Mouse (Mus musculus): ENCODE data around the gene Dnmbp. TPM values are rescaled to one million over a fixed set of nuclear protein-coding genes. Genes with fewer than 3 reads are reported as not detected.

Dnmbp gene
- polyA plus RNA-seq, 1 experiment from 2014 or later: 16.6 TPM

GRCm38 (mm10) chr19:43905136-43905535 is 34.9 kb downstream of the Dnmbp start:
- H3K4me1 ChIP-seq: peaks cover 4% of the 10 kb centered on the region; the same call in 1 of the 2 replicates
- 31% methylated on average over 8 of the region's 8 CpGs for WGBS

DNA sequence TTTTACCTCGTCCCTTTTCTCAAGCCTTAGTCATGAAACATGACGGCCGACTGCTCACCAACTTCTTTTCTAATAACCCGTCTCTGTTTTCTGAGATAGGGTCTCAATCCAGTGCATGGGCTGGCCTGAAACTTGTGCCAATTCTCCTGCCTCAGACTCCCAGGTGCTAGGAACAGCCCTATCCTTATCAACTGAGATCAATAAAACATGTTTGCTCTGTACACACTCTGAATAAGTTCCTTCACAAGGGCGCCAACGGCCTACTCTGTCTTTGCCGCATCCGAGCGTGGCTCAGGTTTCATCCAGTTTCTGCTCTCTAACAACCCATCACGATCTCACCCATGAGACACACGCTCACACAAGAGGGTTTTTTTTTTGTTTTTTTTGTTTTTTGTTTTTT is 35.7 kb downstream of the Dnmbp start:
- H3K36me3 ChIP-seq: 0 out of 2 replicates have a peak, but pooled peaks cover 5% of the 10 kb centered on the region
- WGBS: 91% methylated on average over 11 of the region's 11 CpGs
- H3K9me3 ChIP-seq: no peaks in the 10 kb centered on the region

More at GRCm38 (mm10) chr19:43905136-43905535, 34.9 kb downstream of the Dnmbp start:
- H3K36me3 ChIP-seq: 0 out of 2 replicates have a peak, but pooled peaks cover 5% of the 10 kb centered on the region
- no peaks in the 10 kb centered on the region for H3K9me3 ChIP-seq
- no peak overlapping the region for H3K27ac ChIP-seq (replicated peaks)
- H3K4me2 ChIP-seq (replicated peaks): no peak overlapping the region
- ATAC-seq (ENCODE audit: low FRiP score, low read depth): no peak
- H3K4me3 ChIP-seq: no peak overlapping the region
- H3K27me3 ChIP-seq: no peaks in the 10 kb centered on the region
- no peak overlapping the region for H3K9ac ChIP-seq (replicated peaks)

DNA sequence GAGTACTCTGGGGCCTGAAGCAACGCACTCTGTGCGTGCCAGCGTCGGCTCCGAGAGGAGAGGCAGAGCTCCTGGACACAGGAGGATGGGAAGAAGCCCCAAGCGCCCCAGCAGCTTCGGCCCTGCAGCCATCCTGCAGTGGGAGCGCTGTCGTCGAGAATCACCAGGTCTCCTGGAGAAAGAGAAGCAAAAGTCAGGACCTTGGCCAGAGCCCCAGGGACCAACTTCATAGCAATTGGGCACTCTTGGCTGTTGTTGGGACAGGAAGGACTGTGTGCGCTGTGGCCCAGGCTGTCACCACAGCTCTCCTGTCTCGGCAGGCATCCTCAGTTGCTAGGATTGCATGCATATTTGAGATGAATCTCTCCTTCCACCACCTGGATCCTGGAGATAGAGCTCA is 37.1 kb downstream of the Dnmbp start:
- H3K27ac ChIP-seq (replicated peaks): no peak overlapping the region
- H3K4me2 ChIP-seq (replicated peaks): no peak overlapping the region
- H3K9me3 ChIP-seq: no peaks in the 10 kb centered on the region
- H3K4me1 ChIP-seq: peaks cover 4% of the 10 kb centered on the region; the same call in 1 of the 2 replicates
- H3K9ac ChIP-seq (replicated peaks): no peak overlapping the region
- H3K4me3 ChIP-seq: no peak overlapping the region
- ATAC-seq (ENCODE audit: low FRiP score, low read depth): no peak
- H3K36me3 ChIP-seq: 0 out of 2 replicates have a peak, but pooled peaks cover 5% of the 10 kb centered on the region
- H3K27me3 ChIP-seq: no peaks in the 10 kb centered on the region
- 44% methylated on average over 12 of the region's 12 CpGs for WGBS

More for the DNA sequence above, 35.7 kb downstream of the Dnmbp start:
- no peak for ATAC-seq (ENCODE audit: low FRiP score, low read depth)
- no peak overlapping the region for H3K9ac ChIP-seq (replicated peaks)
- H3K4me2 ChIP-seq (replicated peaks): no peak overlapping the region
- H3K27ac ChIP-seq (replicated peaks): no peak overlapping the region
- H3K4me3 ChIP-seq: no peak overlapping the region
- no peaks in the 10 kb centered on the region for H3K27me3 ChIP-seq
- peaks cover 4% of the 10 kb centered on the region; the same call in 1 of the 2 replicates for H3K4me1 ChIP-seq

DNA sequence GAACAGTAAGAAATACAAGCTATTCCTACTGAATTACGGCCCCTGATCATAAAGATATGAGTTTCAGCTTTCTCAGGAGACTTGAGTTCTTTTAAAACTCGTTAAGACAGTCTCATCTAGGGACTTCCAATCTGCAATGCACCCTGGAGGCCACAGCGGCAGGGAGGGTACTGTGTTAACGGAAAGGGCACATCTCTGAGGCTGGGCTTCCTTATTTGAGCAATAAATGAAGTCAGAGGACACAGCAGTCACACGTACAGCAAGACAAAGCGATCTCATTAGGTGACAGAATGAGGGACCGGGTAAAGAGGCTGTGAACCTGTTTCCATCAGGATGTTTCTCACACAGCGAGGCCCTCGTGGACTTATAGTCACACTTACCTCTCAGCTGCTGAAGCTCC is 39.3 kb downstream of the Dnmbp start:
- Histone ChIP-seq H3K4me3 (no peak overlapping the region), H3K4me2 (replicated peaks) (no peak overlapping the region), H3K9ac (replicated peaks) (no peak overlapping the region), H3K27ac (replicated peaks) (no peak overlapping the region), H3K36me3 (0 out of 2 replicates have a peak, but pooled peaks cover 5% of the 10 kb centered on the region), H3K4me1 (peaks cover 4% of the 10 kb centered on the region; the same call in 1 of the 2 replicates), H3K27me3 (no peaks in the 10 kb centered on the region), H3K9me3 (no peaks in the 10 kb centered on the region)
- ATAC-seq (ENCODE audit: low FRiP score, low read depth): no peak
- WGBS: 88% methylated on average over 9 of the region's 9 CpGs

DNA sequence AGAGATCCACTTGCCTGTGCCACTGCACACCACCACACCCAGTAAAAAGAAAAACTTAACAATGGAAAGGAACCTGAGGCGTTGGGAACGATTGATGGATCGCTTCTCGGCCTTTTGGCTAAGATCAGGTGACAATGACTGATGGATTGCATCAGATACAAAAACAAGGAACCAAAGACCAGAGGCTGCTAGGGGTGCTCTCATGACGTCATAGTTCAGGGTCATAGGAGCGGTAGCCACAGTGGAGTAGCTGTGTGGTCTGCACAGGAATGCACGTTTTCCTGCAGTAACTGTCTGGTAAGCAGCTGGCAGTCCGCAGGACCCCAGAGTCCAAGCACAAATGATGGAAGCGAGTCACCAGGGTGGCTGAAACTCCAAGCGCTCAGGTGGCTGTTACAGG is 41.4 kb downstream of the Dnmbp start:
- no peak overlapping the region for H3K4me2 ChIP-seq (replicated peaks)
- no peaks in the 10 kb centered on the region for H3K4me1 ChIP-seq
- no peak overlapping the region for H3K9ac ChIP-seq (replicated peaks)
- H3K27me3 ChIP-seq: no peaks in the 10 kb centered on the region; the same call in 1 of the 2 replicates
- WGBS: 82% methylated on average over 10 of the region's 10 CpGs
- H3K4me3 ChIP-seq: no peak overlapping the region
- no peak overlapping the region for H3K27ac ChIP-seq (replicated peaks)
- no peaks in the 10 kb centered on the region for H3K9me3 ChIP-seq
- H3K36me3 ChIP-seq: 0 out of 2 replicates have a peak, but pooled peaks cover 5% of the 10 kb centered on the region
- ATAC-seq (ENCODE audit: low FRiP score, low read depth): no peak

DNA sequence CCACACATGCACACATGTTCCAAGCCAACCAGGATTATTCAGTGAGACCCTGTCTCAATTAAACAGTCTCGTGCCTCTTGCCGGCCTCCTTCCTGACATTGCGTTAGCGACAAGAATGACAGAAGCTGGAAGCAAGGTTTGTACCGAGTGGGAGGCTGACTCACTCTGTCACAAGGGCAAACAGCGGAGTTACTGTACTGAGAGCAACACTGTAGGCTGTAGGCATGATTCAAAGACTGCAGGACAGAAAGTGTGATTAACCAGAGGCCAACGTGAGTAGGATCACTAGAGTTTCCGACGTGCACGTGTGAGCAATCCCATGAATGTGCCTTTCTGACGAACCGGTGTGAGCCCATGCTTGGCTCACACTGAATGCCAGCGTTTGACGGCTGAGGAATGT is 43.5 kb downstream of the Dnmbp start:
- 94% methylated on average over 14 of the region's 14 CpGs for WGBS
- Histone ChIP-seq H3K4me1 (no peaks in the 10 kb centered on the region), H3K27me3 (no peaks in the 10 kb centered on the region; the same call in 1 of the 2 replicates), H3K27ac (replicated peaks) (no peak overlapping the region), H3K9ac (replicated peaks) (no peak overlapping the region), H3K36me3 (0 out of 2 replicates have a peak, but pooled peaks cover 1% of the 10 kb centered on the region), H3K4me2 (replicated peaks) (no peak overlapping the region), H3K9me3 (no peaks in the 10 kb centered on the region), H3K4me3 (no peak overlapping the region)
- ATAC-seq (ENCODE audit: low FRiP score, low read depth): no peak

- ATAC-seq (ENCODE audit: low FRiP score, low read depth): no peak
- H3K27ac ChIP-seq (replicated peaks): no peak overlapping the region
- no peaks in the 10 kb centered on the region; the same call in 1 of the 2 replicates for H3K27me3 ChIP-seq
- no peaks in the 10 kb centered on the region for H3K36me3 ChIP-seq
- no peaks in the 10 kb centered on the region for H3K4me1 ChIP-seq
- H3K9ac ChIP-seq (replicated peaks): no peak overlapping the region
- 93% methylated on average over 5 of the region's 5 CpGs for WGBS
- no peak overlapping the region for H3K4me3 ChIP-seq
- no peaks in the 10 kb centered on the region for H3K9me3 ChIP-seq
- H3K4me2 ChIP-seq (replicated peaks): no peak overlapping the region
Observed at GRCm38 (mm10) chr19:43895951-43896350, 44.0 kb downstream of the Dnmbp start.

GRCm38 (mm10) chr19:43894821-43895220 is 45.2 kb downstream of the Dnmbp start:
- 76% methylated on average over 9 of the region's 9 CpGs for WGBS
- Histone ChIP-seq H3K4me2 (replicated peaks) (no peak overlapping the region), H3K9me3 (no peaks in the 10 kb centered on the region), H3K9ac (replicated peaks) (no peak overlapping the region), H3K4me3 (no peak overlapping the region), H3K27ac (replicated peaks) (no peak overlapping the region), H3K27me3 (no peaks in the 10 kb centered on the region; the same call in 1 of the 2 replicates), H3K4me1 (no peaks in the 10 kb centered on the region), H3K36me3 (no peaks in the 10 kb centered on the region)
- ATAC-seq (ENCODE audit: low FRiP score, low read depth): no peak

DNA sequence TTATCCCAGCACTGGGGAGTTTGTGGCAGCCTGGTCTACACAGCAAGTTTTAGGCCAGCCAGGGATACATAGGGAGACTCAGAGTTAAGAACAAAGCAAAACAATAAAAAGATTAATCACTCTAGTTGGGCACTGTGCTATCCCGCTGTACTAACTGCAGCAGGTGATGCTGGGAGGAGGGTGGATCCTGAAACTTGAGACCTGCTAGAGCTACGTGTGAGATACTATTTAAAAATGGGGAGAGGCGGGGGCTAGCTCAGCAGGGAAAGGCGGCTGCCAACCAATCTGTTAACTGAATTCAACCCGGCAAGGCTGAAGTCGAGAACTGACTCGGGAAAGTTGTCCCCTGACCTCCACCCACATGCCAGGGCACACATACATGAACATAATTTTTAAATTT is 45.9 kb downstream of the Dnmbp start:
- WGBS: 13% methylated on average over 7 of the region's 7 CpGs
- Histone ChIP-seq H3K4me3 (no peak overlapping the region), H3K9ac (replicated peaks) (no peak overlapping the region), H3K27me3 (no peaks in the 10 kb centered on the region; the same call in 1 of the 2 replicates), H3K4me1 (no peaks in the 10 kb centered on the region), H3K4me2 (replicated peaks) (no peak overlapping the region), H3K27ac (replicated peaks) (no peak overlapping the region), H3K36me3 (no peaks in the 10 kb centered on the region), H3K9me3 (no peaks in the 10 kb centered on the region)
- ATAC-seq (ENCODE audit: low FRiP score, low read depth): no peak

- no peaks in the 10 kb centered on the region for H3K9me3 ChIP-seq
- 80% methylated on average over 5 of the region's 5 CpGs for whole genome bisulfite sequencing
- no peaks in the 10 kb centered on the region for H3K4me1 ChIP-seq
- H3K9ac ChIP-seq (replicated peaks): no peak overlapping the region
- ATAC-seq (ENCODE audit: low FRiP score, low read depth): no peak
- H3K4me3 ChIP-seq: no peak overlapping the region
- no peak overlapping the region for H3K4me2 ChIP-seq (replicated peaks)
- H3K27ac ChIP-seq (replicated peaks): no peak overlapping the region
- H3K27me3 ChIP-seq: no peaks in the 10 kb centered on the region; the same call in 1 of the 2 replicates
- no peaks in the 10 kb centered on the region for H3K36me3 ChIP-seq
Observed at GRCm38 (mm10) chr19:43890487-43890886, 49.5 kb downstream of the Dnmbp start.

DNA sequence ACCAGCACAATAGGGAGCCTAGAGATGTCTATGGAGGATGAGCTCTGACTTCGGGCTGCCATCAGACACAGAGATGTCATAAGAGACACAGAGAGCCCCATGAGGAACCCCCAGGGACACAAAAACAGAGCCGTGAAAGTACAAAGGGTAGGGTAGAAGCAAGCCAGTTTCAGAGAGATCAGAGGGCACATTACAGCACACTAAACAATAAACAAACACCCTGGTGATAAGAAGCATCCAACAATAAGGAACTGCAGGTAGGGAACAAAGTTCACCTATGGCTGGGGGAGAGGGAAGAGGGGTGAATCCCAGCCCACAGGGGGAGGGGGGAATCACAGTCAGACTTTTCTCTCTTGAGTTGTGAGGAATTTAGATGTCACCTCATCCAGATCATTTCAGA is 52.3 kb downstream of the Dnmbp start:
- WGBS: 64% methylated on average over 2 of the region's 2 CpGs
- no peaks in the 10 kb centered on the region for H3K9me3 ChIP-seq
- H3K4me1 ChIP-seq: peaks cover 7% of the 10 kb centered on the region
- H3K27me3 ChIP-seq: no peaks in the 10 kb centered on the region
- no peak overlapping the region for H3K4me2 ChIP-seq (replicated peaks)
- no peak overlapping the region for H3K9ac ChIP-seq (replicated peaks)
- no peak overlapping the region for H3K27ac ChIP-seq (replicated peaks)
- H3K36me3 ChIP-seq: no peaks in the 10 kb centered on the region
- ATAC-seq (ENCODE audit: low FRiP score, low read depth): no peak
- no peak overlapping the region for H3K4me3 ChIP-seq

- 88% methylated on average over 5 of the region's 5 CpGs for WGBS
- Histone ChIP-seq H3K9ac (replicated peaks) (no peak overlapping the region), H3K9me3 (no peaks in the 10 kb centered on the region), H3K36me3 (no peaks in the 10 kb centered on the region), H3K27ac (replicated peaks) (no peak overlapping the region), H3K4me2 (replicated peaks) (no peak overlapping the region), H3K4me3 (no peak overlapping the region), H3K27me3 (no peaks in the 10 kb centered on the region), H3K4me1 (peaks cover 7% of the 10 kb centered on the region)
- ATAC-seq (ENCODE audit: low FRiP score, low read depth): no peak
Observed at GRCm38 (mm10) chr19:43887242-43887641, 52.7 kb downstream of the Dnmbp start.

All from midbrain, embryonic 12.5 days (tissue).